23 mouse cellular contexts compared by ENCODE assay signal in the genomic region with DNA sequence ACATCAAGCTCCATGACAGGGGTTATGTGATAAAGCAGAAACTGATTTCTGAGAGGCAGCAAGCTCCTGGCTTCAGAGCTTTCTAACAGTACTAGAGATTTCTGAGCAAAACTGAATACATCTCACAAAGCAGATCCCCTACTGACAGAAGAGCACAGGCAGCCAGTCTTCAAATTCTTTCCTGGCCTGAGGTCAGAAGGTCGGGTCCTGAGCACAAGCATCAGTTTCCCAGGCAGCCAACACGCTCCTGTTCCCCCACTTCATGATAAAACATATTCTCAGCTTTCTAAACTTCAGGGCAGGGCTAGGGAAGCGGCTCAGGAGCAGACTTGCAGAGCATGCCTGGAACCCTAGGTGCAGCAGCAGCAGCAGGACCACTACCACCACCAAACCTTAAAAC. TPM values are rescaled to one million over a fixed set of nuclear protein-coding genes. Genes with fewer than 3 reads are reported as not detected.
A peak's percentile ranks its signal among the peaks of the same experiment; 100 is the strongest.
DNase-seq lines count a peak whose midpoint lies in the region; ATAC-seq and TF ChIP-seq lines count a peak whose summit lies in the region.
"Had no signal": no experiment of that assay in that cellular context is flagged by ENCODE, and none has a peak within 500 bp of the region (broad histone marks: within the 10 kb centered on the region; RNA-seq: fewer than 3 reads in every experiment).

No protein-coding gene starts in this region.

- H3K4me2 ChIP-seq in embryonic facial prominence, embryonic 13.5 days = no peak overlapping the region
- H3K4me2 ChIP-seq in forebrain, embryonic 14.5 days (ENCODE audit: low read length) = no peak overlapping the region
- H3K4me2 ChIP-seq: heart, embryonic 15.5 days; hindbrain, embryonic 15.5 days; stomach, embryonic 15.5 days had no signal

- ATAC-seq in embryonic facial prominence, embryonic 13.5 days (ENCODE audit: insufficient number of reproducible peaks, insufficient read depth, low FRiP score, low TSS enrichment, low read depth) = no peak
- ATAC-seq in forebrain, embryonic 14.5 days = no peak
- ATAC-seq: activated CD4-positive, CD25-positive, alpha-beta regulatory T cell, adult 4 months; forebrain, embryonic 16.5 days had no signal

- no peaks in the 10 kb centered on the region for H3K27me3 ChIP-seq in embryonic facial prominence, embryonic 13.5 days
- H3K27me3 ChIP-seq in embryonic facial prominence, embryonic 10.5 days (replicated peaks; ENCODE audit: low read depth, poor library complexity, severe bottlenecking) = no peaks in the 10 kb centered on the region; the same call in 1 of the 2 replicates
- no peaks in the 10 kb centered on the region for H3K27me3 ChIP-seq in kidney, adult 2 months (replicated peaks; ENCODE audit: control insufficient read depth, insufficient read depth, low read length)
- H3K27me3 ChIP-seq in testis, adult 2 months (ENCODE audit: control insufficient read depth, insufficient read depth, low read length) = no peaks in the 10 kb centered on the region
- H3K27me3 ChIP-seq in forebrain, embryonic 14.5 days (replicated peaks; ENCODE audit: control insufficient read depth, insufficient read depth, low read length) = no peaks in the 10 kb centered on the region
- H3K27me3 ChIP-seq: CH12.LX; heart, embryonic 15.5 days; hindbrain, embryonic 15.5 days; stomach, embryonic 15.5 days had no signal

- TF ChIP-seq CTCF in kidney, adult 2 months (conservative IDR thresholded peaks at IDR 0.05; ENCODE audit: insufficient read depth, insufficient read length, low read depth, low read length) = no peak
- TF ChIP-seq CTCF in testis, adult 2 months (IDR thresholded peaks at IDR 0.05; ENCODE audit: control insufficient read depth, insufficient read depth, insufficient replicate concordance, low read depth, low read length) = no peak

- H3K36me3 ChIP-seq in embryonic facial prominence, embryonic 13.5 days = no peaks in the 10 kb centered on the region
- no peaks in the 10 kb centered on the region for H3K36me3 ChIP-seq in embryonic facial prominence, embryonic 10.5 days (replicated peaks)
- H3K36me3 ChIP-seq in kidney, adult 2 months (ENCODE audit: control insufficient read depth, insufficient read depth, low read length) = no peaks in the 10 kb centered on the region
- H3K36me3 ChIP-seq in testis, adult 2 months (ENCODE audit: control insufficient read depth, insufficient read depth, low read length) = no peaks in the 10 kb centered on the region; the same call in 1 of the 2 replicates
- no peaks in the 10 kb centered on the region for H3K36me3 ChIP-seq in forebrain, embryonic 14.5 days (ENCODE audit: control insufficient read depth, insufficient read depth, low read length)
- H3K36me3 ChIP-seq: heart, embryonic 15.5 days; hindbrain, embryonic 15.5 days; midbrain, embryonic 10.5 days; stomach, embryonic 15.5 days had no signal

- H3K4me3 ChIP-seq in embryonic facial prominence, embryonic 13.5 days = no peak overlapping the region
- H3K4me3 ChIP-seq in embryonic facial prominence, embryonic 10.5 days = no peak overlapping the region
- H3K4me3 ChIP-seq in kidney, adult 2 months (ENCODE audit: insufficient read depth, low read depth, low read length) = no peak overlapping the region
- no peak overlapping the region; the same call in 1 of the 2 replicates for H3K4me3 ChIP-seq in testis, adult 2 months (ENCODE audit: control insufficient read depth, low read depth, low read length)
- no peak overlapping the region for H3K4me3 ChIP-seq in forebrain, embryonic 14.5 days (ENCODE audit: low read depth, low read length)
- H3K4me3 ChIP-seq: heart, embryonic 15.5 days; hindbrain, embryonic 15.5 days; midbrain, embryonic 10.5 days; stomach, embryonic 15.5 days had no signal

- WGBS in embryonic facial prominence, embryonic 13.5 days = 26% methylated on average over 3 of the region's 3 CpGs
- WGBS in embryonic facial prominence, embryonic 10.5 days = 30% methylated on average over 3 of the region's 3 CpGs
- 67% methylated on average over 3 of the region's 3 CpGs for WGBS in kidney, adult 2 months
- 59% methylated on average over 3 of the region's 3 CpGs for WGBS in forebrain, embryonic 14.5 days

- H3K9me3 ChIP-seq in embryonic facial prominence, embryonic 13.5 days = no peaks in the 10 kb centered on the region
- no peaks in the 10 kb centered on the region for H3K9me3 ChIP-seq in embryonic facial prominence, embryonic 10.5 days
- no peaks in the 10 kb centered on the region for H3K9me3 ChIP-seq in forebrain, embryonic 14.5 days (replicated peaks; ENCODE audit: control insufficient read depth, low read length)
- H3K9me3 ChIP-seq: heart, embryonic 15.5 days; hindbrain, embryonic 15.5 days; midbrain, embryonic 10.5 days; stomach, embryonic 15.5 days had no signal

- intact Hi-C loops in left cerebral cortex, postnatal 4 days (cut with DNase I) = no loop called here

- no peak for TF ChIP-seq POLR2A in kidney, adult 2 months (IDR thresholded peaks at IDR 0.05; ENCODE audit: low read depth, low read length)
- TF ChIP-seq POLR2A in testis, adult 2 months (IDR thresholded peaks at IDR 0.05; ENCODE audit: control insufficient read depth, low read depth, low read length) = no peak

- H3K27ac ChIP-seq in embryonic facial prominence, embryonic 13.5 days = peak overlapping the region; percentile 71
- no peak overlapping the region for H3K27ac ChIP-seq in embryonic facial prominence, embryonic 10.5 days (replicated peaks)
- H3K27ac ChIP-seq in kidney, adult 2 months (ENCODE audit: insufficient read depth, low read depth, low read length) = peak overlapping the region; percentile 77
- peak overlapping the region; percentile 89; the same call in 1 of the 2 replicates for H3K27ac ChIP-seq in testis, adult 2 months (ENCODE audit: control insufficient read depth, insufficient read depth, low read depth, low read length)
- H3K27ac ChIP-seq in forebrain, embryonic 14.5 days (ENCODE audit: low read depth, low read length) = no peak overlapping the region
- H3K27ac ChIP-seq: heart, embryonic 15.5 days; hindbrain, embryonic 15.5 days; liver, embryonic 14.5 days; midbrain, embryonic 10.5 days; stomach, embryonic 15.5 days had no signal

- H3K4me1 ChIP-seq in embryonic facial prominence, embryonic 13.5 days = peaks cover 27% of the 10 kb centered on the region; the same call in 1 of the 2 replicates
- peaks cover 24% of the 10 kb centered on the region for H3K4me1 ChIP-seq in embryonic facial prominence, embryonic 10.5 days
- H3K4me1 ChIP-seq in kidney, adult 2 months (ENCODE audit: control insufficient read depth, insufficient read depth, low read length) = peaks cover 33% of the 10 kb centered on the region
- H3K4me1 ChIP-seq in testis, adult 2 months (ENCODE audit: control insufficient read depth, insufficient read depth, low read length) = no peaks in the 10 kb centered on the region; the same call in none of the 2 replicates
- no peaks in the 10 kb centered on the region for H3K4me1 ChIP-seq in forebrain, embryonic 14.5 days (ENCODE audit: control insufficient read depth, insufficient read depth, low read length)
- H3K4me1 ChIP-seq: hindbrain, embryonic 15.5 days had no signal

- H3K9ac ChIP-seq in embryonic facial prominence, embryonic 13.5 days = no peak overlapping the region
- H3K9ac ChIP-seq in forebrain, embryonic 14.5 days (ENCODE audit: low read length) = no peak overlapping the region
- H3K9ac ChIP-seq: heart, embryonic 15.5 days; hindbrain, embryonic 15.5 days; liver, embryonic 14.5 days; stomach, embryonic 15.5 days had no signal

- no peak for DNase-seq in embryonic facial prominence, embryonic 10.5 days (ENCODE audit: low spot score)
- DNase-seq in kidney, adult 2 months = no peak
- no peak for DNase-seq in kidney, postnatal 4 days
- no peak for DNase-seq in testis, postnatal 10 days (ENCODE audit: low spot score)
- DNase-seq in forebrain, embryonic 14.5 days (ENCODE audit: low spot score) = no peak
- DNase-seq in left cerebral cortex, postnatal 4 days = no peak
- DNase-seq: adrenal gland, postnatal 25 days; cerebellum, postnatal 14 days; retina, postnatal 1 day; spleen, adult 18-20 months; thymus, postnatal 25 days had no signal

RNA-seq across cellular contexts. Expression of a gene that starts 52.4 kb away (rescaled TPM):
- 75.8 and 82.2 TPM in 2 replicates for polyA plus RNA-seq in embryonic facial prominence, embryonic 13.5 days (2015; fragmentation: Nextera tagmentation; extraction: Ambion mirVana)
- polyA plus RNA-seq in embryonic facial prominence, embryonic 10.5 days (2016; fragmentation: Nextera tagmentation; extraction: Ambion mirVana) = 109 and 122 TPM in 2 replicates
- 4.7 and 5.8 TPM in 2 replicates for polyA plus RNA-seq in kidney, adult 2 months (2012; rRNA removed)
- 6.7 and 7.2 TPM in 2 replicates for polyA plus RNA-seq in testis, adult 2 months (2012; rRNA removed)
- polyA plus RNA-seq in forebrain, embryonic 14.5 days (2014; fragmentation: Nextera tagmentation; extraction: Ambion mirVana) = 29.0 and 29.5 TPM in 2 replicates
- total RNA-seq in left cerebral cortex, postnatal 4 days (2021) = 10 to 100 TPM; 33.1 to 39.1 TPM

RNA-seq across cellular contexts. Expression of a gene that starts 52.7 kb away (rescaled TPM):
- polyA plus RNA-seq in embryonic facial prominence, embryonic 13.5 days (2015; fragmentation: Nextera tagmentation; extraction: Ambion mirVana) = 0.41 and 0.56 TPM in 2 replicates
- 0.44 and 0.54 TPM in 2 replicates for polyA plus RNA-seq in embryonic facial prominence, embryonic 10.5 days (2016; fragmentation: Nextera tagmentation; extraction: Ambion mirVana)
- 5.1 and 5.9 TPM in 2 replicates for polyA plus RNA-seq in kidney, adult 2 months (2012; rRNA removed)
- 32.3 and 34.3 TPM in 2 replicates for polyA plus RNA-seq in testis, adult 2 months (2012; rRNA removed)
- polyA plus RNA-seq in forebrain, embryonic 14.5 days (2014; fragmentation: Nextera tagmentation; extraction: Ambion mirVana) = 0.33 and 0.62 TPM in 2 replicates
- total RNA-seq in left cerebral cortex, postnatal 4 days (2021) = 1 to 10 TPM; 1.4 to 1.6 TPM
- total RNA-seq: monocyte, adult 5-6 weeks; neutrophil, adult 5-6 weeks had no signal

Comparison
In these comparisons a context has a peak if more than half of its experiments do, and no peak if none do; other contexts are left out.
1. H3K27ac ChIP-seq: peak in embryonic facial prominence, embryonic 13.5 days (single experiment), kidney, adult 2 months (single experiment) and testis, adult 2 months (single experiment); none in embryonic facial prominence, embryonic 10.5 days (single experiment) and forebrain, embryonic 14.5 days (single experiment).